Mouse (Mus musculus) embryonic facial prominence, embryonic 10.5 days (tissue): ENCODE data around the gene Nkx2-3. TPM values are rescaled to one million over a fixed set of nuclear protein-coding genes. Genes with fewer than 3 reads are reported as not detected.
A peak's percentile ranks its signal among the peaks of the same experiment; 100 is the strongest.

Experiments
- DNase-seq: peaks from one replicate; pipeline ENCODE4 v3.0.0-alpha.2; 2017; ENCODE audit warnings: low spot score
- H3K27ac ChIP-seq: fragments of 300-500 bp; sonication (generic); replicated peaks from 2 replicates; pipeline ENCODE4 v1.5.1; 2016; ENCODE audit warnings: mild to moderate bottlenecking
- H3K27me3 ChIP-seq: fragments of 300-500 bp; sonication (generic); replicated peaks from 2 replicates; pipeline ENCODE4 v1.6.1; 2016; ENCODE audit warnings: low read depth, mild to moderate bottlenecking; ENCODE audit not compliant: poor library complexity, severe bottlenecking
- H3K36me3 ChIP-seq: fragments of 300-500 bp; sonication (generic); replicated peaks from 2 replicates; pipeline ENCODE4 v1.6.1; 2016; ENCODE audit warnings: mild to moderate bottlenecking, moderate library complexity
- H3K4me1 ChIP-seq: fragments of 300-500 bp; sonication (generic); 2 replicates; pipeline ENCODE4 v1.6.1; 2016
- H3K4me3 ChIP-seq: fragments of 300-500 bp; sonication (generic); 2 replicates; pipeline ENCODE4 v1.5.1; 2016; ENCODE audit warnings: mild to moderate bottlenecking, moderate library complexity
- H3K9me3 ChIP-seq: fragments of 300-500 bp; sonication (generic); 2 replicates; pipeline ENCODE4 v1.6.1; 2016; ENCODE audit warnings: mild to moderate bottlenecking
- WGBS: fragments of 180-500 bp; shearing (Covaris S2); methylation state at CpG from one replicate; pipeline ENCODE4 v1.1.7; 2016; 5-methylcytosine and 5-hydroxymethylcytosine counted together
- polyA plus RNA-seq: library from polyadenylated mRNA; unstranded; fragments of >200 nt; fragmentation: Nextera tagmentation; extraction: Ambion mirVana; gene quantifications from 2 replicates; pipeline ENCODE4 v1.2.1, GENCODE M21; 2016

The Nkx2-3 gene
- polyA plus RNA-seq, 1 experiment from 2014 or later = 4.1 TPM

GRCm38 (mm10) chr19:43615571-43616414 is 3.7 kb downstream of the Nkx2-3 start:
- Histone ChIP-seq H3K36me3 (no peaks in the 10 kb centered on the region), H3K27me3 (peaks cover 100% of the 10 kb centered on the region), H3K4me3 (peak overlapping the region; percentile 58), H3K27ac (peak overlapping the region; percentile 78), H3K9me3 (no peaks in the 10 kb centered on the region), H3K4me1 (peaks cover 47% of the 10 kb centered on the region)
- under 1% methylated on average over 34 of the region's 34 CpGs for WGBS
- DNase-seq = peak; percentile 52

DNA sequence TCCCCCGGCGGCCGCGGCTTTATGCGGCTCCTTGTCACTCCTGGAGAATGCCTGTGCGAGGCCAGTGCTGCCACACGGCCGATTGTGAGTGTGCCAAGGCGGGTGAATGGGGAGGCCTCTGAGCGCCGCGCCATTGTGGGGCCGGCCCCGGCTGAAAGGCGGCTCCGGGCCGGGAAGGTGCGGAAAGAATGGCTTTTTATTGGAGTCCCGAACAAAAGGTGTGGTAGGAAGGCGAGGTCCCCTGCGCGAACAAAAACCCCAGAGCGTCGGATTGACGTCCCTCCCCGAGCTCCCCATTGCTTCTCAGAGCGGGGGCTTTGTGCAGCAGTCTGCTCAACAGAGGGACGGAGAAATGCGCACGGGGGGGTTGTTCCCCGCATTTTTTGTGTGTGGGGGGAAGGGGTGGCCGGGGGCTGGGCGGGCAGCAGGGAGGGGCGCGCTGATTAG is 4.3 kb downstream of the Nkx2-3 start:
- under 1% methylated on average over 35 of the region's 35 CpGs for WGBS
- no peaks in the 10 kb centered on the region for H3K9me3 ChIP-seq
- peak overlapping the region; percentile 58 for H3K4me3 ChIP-seq
- H3K27me3 ChIP-seq = peaks cover 100% of the 10 kb centered on the region
- H3K4me1 ChIP-seq = peaks cover 47% of the 10 kb centered on the region
- H3K27ac ChIP-seq = peak overlapping the region; percentile 78
- DNase-seq = peak; percentile 81
- no peaks in the 10 kb centered on the region for H3K36me3 ChIP-seq

GRCm38 (mm10) chr19:43616889-43617288 is 4.8 kb downstream of the Nkx2-3 start:
- no peaks in the 10 kb centered on the region for H3K9me3 ChIP-seq
- no peaks in the 10 kb centered on the region for H3K36me3 ChIP-seq
- H3K27ac ChIP-seq = peak overlapping the region; percentile 78
- peaks cover 44% of the 10 kb centered on the region for H3K4me1 ChIP-seq
- H3K27me3 ChIP-seq = peaks cover 100% of the 10 kb centered on the region
- under 1% methylated on average over 12 of the region's 12 CpGs for WGBS
- DNase-seq = no peak
- H3K4me3 ChIP-seq = peak overlapping the region; percentile 58

DNA sequence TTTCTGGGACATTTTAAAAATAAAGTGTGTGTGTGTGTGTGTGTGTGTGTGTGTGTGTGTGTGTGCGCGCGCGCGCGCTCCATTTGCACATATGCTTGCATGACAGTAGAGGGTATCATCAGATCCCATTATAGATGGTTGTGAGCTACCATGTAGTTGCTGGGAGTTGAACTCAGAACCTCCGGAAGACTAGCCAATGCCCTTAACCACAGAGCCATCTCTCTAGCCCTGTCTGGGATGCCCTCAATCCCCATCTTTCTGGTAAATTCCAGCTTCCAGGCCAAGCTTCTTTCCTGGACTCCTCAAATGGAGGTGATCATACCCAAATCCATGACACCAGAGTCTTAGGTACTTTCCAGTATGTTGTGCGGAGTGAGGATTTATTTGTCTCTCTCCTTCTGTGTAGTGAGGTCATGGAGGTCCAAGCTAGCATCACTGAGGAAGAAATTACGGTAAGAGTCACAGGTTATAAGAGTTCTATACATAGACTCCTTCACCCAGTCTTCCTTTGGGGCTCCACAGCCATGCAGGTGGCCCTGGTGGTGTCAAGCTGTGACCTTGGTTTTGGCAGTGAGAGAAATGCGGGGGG is 5.7 kb downstream of the Nkx2-3 start:
- Histone ChIP-seq H3K27ac (no peak overlapping the region), H3K36me3 (no peaks in the 10 kb centered on the region), H3K4me3 (no peak overlapping the region), H3K4me1 (peaks cover 34% of the 10 kb centered on the region), H3K27me3 (peaks cover 100% of the 10 kb centered on the region), H3K9me3 (no peaks in the 10 kb centered on the region)
- 27% methylated on average over 10 of the region's 10 CpGs for WGBS
- DNase-seq = peak; percentile 12

GRCm38 (mm10) chr19:43618505-43619030 is 6.4 kb downstream of the Nkx2-3 start:
- no peaks in the 10 kb centered on the region for H3K9me3 ChIP-seq
- peaks cover 100% of the 10 kb centered on the region for H3K27me3 ChIP-seq
- H3K36me3 ChIP-seq = no peaks in the 10 kb centered on the region
- DNase-seq = no peak
- no peak overlapping the region for H3K27ac ChIP-seq
- 6% methylated on average over 5 of the region's 5 CpGs for WGBS
- H3K4me3 ChIP-seq = no peak overlapping the region
- peaks cover 33% of the 10 kb centered on the region for H3K4me1 ChIP-seq

DNA sequence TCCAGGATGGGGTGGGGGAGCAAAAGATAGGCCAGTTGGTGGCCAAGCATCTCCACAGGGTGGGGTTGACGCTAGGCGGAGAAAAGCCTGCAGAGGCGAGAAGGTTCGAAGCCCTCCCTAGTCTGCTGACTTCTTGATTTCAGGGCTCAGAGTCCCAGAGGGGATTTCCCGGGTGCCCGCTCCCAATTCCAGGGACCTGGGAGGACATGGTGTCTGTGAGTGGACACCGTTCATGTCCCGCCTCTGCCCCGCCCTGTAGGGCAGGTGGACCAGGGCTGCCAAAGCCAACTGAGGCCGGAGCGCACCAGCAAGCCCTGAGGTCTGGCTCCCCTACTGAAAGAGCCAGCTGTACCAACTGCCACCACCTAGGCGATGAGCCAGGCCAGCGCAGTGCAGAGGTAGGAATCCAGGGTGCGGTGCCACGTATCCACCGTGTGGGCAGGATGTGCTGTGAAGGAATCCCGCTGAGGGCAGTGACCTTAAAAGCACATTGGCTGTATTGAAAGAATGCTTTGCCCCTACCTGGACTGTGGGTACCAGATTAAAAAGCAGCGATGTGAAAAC is 7.9 kb downstream of the Nkx2-3 start:
- Histone ChIP-seq H3K9me3 (no peaks in the 10 kb centered on the region), H3K4me1 (peaks cover 23% of the 10 kb centered on the region), H3K4me3 (no peak overlapping the region), H3K27ac (no peak overlapping the region), H3K27me3 (peaks cover 100% of the 10 kb centered on the region), H3K36me3 (no peaks in the 10 kb centered on the region)
- WGBS = 4% methylated on average over 18 of the region's 18 CpGs
- DNase-seq = no peak

GRCm38 (mm10) chr19:43623913-43624312 is 11.8 kb downstream of the Nkx2-3 start:
- 0 out of 2 replicates have a peak, but pooled peaks cover 2% of the 10 kb centered on the region for H3K4me1 ChIP-seq
- 38% methylated on average over 4 of the region's 4 CpGs for WGBS
- no peak overlapping the region for H3K4me3 ChIP-seq
- 0 out of 2 replicates have a peak, but pooled peaks cover 3% of the 10 kb centered on the region for H3K9me3 ChIP-seq
- H3K27me3 ChIP-seq = peaks cover 87% of the 10 kb centered on the region
- no peak overlapping the region for H3K27ac ChIP-seq
- peak; percentile 47 for DNase-seq
- H3K36me3 ChIP-seq = no peaks in the 10 kb centered on the region

- H3K27me3 ChIP-seq = peaks cover 79% of the 10 kb centered on the region
- no peaks in the 10 kb centered on the region for H3K36me3 ChIP-seq
- no peak overlapping the region for H3K4me3 ChIP-seq
- H3K4me1 ChIP-seq = 0 out of 2 replicates have a peak, but pooled peaks cover 8% of the 10 kb centered on the region
- 0 out of 2 replicates have a peak, but pooled peaks cover 3% of the 10 kb centered on the region for H3K9me3 ChIP-seq
- peak; percentile 32 for DNase-seq
- 48% methylated on average over 3 of the region's 3 CpGs for WGBS
- no peak overlapping the region for H3K27ac ChIP-seq
Measured at GRCm38 (mm10) chr19:43626160-43626559, 14.0 kb downstream of the Nkx2-3 start.

DNA sequence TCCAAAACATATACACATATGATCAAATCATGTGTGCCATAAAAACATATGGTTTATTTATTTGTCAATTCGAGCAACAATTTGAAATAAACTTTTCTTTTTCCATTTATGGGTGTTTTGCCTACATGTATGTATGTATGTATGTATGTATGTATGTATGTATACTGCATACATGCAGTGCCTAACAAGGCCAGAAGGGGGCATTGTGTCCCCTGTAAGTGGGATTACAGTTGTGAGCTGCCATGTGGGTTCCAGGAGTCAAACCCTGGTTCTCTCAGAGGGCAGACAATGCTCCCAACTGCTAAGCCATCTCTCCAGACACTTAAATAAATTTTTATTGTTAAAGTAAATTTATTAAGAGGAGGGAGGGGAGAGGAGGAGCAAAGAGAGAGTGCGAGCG is 15.2 kb downstream of the Nkx2-3 start:
- no peak overlapping the region for H3K4me3 ChIP-seq
- 93% methylated on average over 3 of the region's 3 CpGs for WGBS
- 0 out of 2 replicates have a peak, but pooled peaks cover 3% of the 10 kb centered on the region for H3K9me3 ChIP-seq
- H3K27me3 ChIP-seq = peaks cover 67% of the 10 kb centered on the region
- no peak overlapping the region for H3K27ac ChIP-seq
- H3K4me1 ChIP-seq = 0 out of 2 replicates have a peak, but pooled peaks cover 8% of the 10 kb centered on the region
- no peak for DNase-seq
- no peaks in the 10 kb centered on the region for H3K36me3 ChIP-seq

DNA sequence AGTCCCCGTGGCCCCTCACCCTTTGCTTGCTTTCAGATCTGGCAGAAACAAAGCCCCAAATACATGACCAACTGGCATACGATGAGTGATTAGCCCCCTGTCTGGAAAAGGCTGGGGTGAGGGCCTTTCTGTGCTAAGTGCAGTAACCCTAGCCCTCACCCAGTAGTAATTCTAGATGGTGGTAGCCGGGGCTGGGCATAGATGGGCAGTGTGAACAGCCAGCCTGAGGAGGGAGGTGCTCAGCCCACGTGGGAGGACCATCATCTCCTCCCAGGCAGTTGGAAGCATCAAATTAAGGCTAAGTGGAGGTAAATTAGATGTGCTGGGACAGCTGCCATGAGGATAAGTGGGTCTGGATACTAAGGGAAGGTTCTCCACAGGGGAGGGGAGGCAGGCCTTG is 17.0 kb downstream of the Nkx2-3 start:
- Histone ChIP-seq H3K4me1 (0 out of 2 replicates have a peak, but pooled peaks cover 8% of the 10 kb centered on the region), H3K36me3 (no peaks in the 10 kb centered on the region), H3K27me3 (peaks cover 49% of the 10 kb centered on the region), H3K27ac (no peak overlapping the region; the same call in 1 of the 2 replicates), H3K4me3 (no peak overlapping the region), H3K9me3 (0 out of 2 replicates have a peak, but pooled peaks cover 3% of the 10 kb centered on the region)
- WGBS = 53% methylated on average over 4 of the region's 4 CpGs
- DNase-seq = no peak

GRCm38 (mm10) chr19:43630466-43631251 is 18.5 kb downstream of the Nkx2-3 start:
- Histone ChIP-seq H3K36me3 (no peaks in the 10 kb centered on the region), H3K9me3 (0 out of 2 replicates have a peak, but pooled peaks cover 3% of the 10 kb centered on the region), H3K27ac (no peak overlapping the region; the same call in 1 of the 2 replicates), H3K4me1 (0 out of 2 replicates have a peak, but pooled peaks cover 8% of the 10 kb centered on the region), H3K27me3 (peaks cover 34% of the 10 kb centered on the region), H3K4me3 (no peak overlapping the region)
- peak; percentile 84 for DNase-seq
- 29% methylated on average over 12 of the region's 12 CpGs for WGBS
